Mouse (Mus musculus) fibroblast of lung, adult 2 months (primary cell): Measurements from ENCODE around the gene Gm5244.
A peak's percentile ranks its signal among the peaks of the same experiment; 100 is the strongest.

Experiments
- DNase-seq: peaks from one replicate; pipeline ENCODE4 v3.0.0-alpha.2; 2011; ENCODE audit warnings: low read depth

The Gm5244 gene

DNA sequence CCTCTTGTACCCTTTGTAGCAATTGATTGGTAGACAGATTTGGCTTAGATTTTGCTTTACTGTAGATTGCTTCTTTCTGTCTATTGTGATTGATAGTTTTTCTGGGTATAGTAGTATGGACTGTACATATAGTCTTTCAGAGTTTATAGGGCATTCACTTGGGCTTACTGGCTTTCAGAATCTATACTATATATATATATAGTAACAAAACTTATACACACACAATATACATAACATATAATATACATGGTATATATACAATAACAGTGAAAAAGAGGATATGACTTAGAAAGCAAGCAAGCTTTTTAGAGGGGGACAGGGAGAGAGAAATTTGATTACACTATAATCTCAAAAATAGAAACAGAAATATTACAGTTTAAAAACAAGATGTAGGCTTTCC, at the start of gene Gm5244:
Gm5244 (plus strand) TSS at position 301 of the 400 bp plus-strand sequence.
- DNase-seq, result no peak

DNA sequence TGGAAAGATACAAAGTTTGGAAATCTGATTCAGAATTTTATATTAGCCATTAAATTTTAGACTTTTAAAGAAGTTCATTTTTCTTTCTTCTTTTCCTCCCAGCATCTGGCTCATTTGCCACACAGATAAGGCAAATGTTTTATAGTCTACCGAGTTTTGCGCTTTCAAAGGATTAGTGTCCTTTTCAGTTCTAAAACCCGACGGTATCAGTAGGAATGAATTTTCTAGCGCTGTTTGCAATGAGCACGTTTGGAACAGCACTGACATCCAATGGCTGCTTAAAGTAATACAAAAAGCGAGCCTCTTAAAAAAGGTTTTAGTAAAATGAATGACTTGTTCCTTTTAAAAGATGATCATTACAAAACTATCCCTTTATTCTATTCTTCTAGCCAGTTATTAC, 49.4 kb upstream of the Gm5244 start:
- peak; percentile 50 for DNase-seq

DNA sequence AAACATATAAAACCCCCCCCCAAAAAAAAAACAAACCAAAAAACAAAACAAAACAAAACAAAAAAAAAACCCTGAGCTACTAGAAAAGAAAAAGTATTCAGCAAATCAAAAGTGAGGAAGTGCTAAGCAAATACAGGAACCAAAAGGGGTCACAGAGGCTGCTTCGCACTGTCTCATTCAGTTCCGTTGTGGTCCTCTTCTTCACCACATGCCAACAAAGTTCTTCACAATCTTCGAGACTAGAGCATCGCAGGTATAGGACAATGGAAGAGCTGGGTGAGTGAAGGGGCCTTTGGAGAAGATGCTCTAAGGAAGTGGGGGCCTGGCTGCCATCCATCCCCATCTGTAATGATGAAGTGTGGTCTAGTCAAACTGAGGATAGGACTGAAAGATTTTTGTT, 48.1 kb upstream of the Gm5244 start:
- no peak for DNase-seq

DNA sequence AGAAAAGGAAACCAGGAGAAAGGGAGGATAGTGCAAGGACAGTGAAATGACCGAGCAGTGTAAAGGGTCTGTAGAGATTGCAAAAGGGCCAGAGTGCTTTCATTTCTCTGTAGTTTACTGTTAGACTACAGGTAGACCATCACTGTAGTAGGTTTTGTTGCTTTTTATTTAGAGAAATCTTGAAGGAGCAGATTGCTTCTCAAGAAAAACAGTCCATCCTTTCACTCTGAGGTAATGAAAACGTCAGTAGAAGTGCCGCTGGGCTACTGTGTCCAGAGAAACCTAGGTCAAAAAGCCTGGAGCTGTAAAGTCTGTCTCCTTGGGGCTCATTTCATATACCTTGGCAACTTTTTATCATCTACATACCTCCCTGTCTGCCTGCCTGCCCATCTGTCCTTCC, 47.4 kb upstream of the Gm5244 start:
- DNase-seq, result no peak

DNA sequence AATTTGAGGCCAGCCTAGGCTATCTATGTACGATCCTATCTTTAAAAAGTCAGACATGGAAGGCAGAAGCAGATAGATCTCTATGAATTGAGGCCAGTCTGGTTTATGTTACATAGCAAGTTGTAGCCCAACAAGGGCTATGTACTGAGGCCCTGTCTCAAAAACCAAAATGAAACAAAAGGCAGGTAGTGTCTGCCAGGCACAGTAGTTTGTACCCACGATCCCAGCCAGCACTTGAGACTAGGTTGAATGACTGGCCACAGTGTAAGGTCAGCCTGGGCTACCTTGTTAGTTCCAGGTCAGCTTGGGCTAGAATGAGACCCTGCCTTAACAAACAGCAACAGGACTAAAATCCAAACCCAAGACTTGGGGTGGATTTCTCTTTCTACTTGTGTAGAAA, 45.9 kb upstream of the Gm5244 start:
- no peak for DNase-seq

DNA sequence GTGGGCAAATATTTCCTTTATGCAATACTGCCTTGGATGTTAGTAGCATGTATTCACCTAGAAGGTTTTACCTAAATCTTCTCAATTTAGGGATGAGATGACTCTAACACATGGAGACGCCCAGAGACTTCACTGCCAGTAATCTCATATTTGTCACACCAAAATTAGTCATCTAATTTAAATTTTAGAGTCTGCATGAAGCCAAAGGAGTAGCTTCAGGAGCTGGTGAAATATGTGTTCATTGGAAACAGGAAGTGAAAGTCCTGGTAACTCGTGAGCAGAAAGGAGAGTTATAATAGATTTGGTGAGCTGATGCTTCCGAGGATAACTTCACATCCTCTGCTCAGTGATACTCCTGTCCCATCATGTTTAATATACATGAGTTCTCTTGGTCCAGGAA, 45.4 kb upstream of the Gm5244 start:
- DNase-seq, result no peak

DNA sequence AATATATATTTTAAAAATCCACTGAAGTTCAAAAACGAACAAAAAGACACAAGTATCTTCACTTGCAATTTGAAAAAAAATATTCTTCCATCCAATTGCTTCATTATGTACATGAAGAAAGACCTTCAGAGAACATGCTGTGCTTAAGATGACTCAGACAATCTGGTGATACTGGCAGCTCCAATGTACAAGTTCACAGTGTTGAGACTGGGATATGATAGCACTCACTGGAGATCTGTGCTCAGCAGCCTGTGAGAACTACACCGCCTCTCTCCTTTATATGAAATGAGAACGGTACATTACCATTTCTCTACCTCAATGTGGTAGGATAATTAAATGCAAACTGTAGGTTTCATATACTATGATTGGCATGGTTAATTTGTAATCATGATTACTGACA, 43.7 kb upstream of the Gm5244 start:
- DNase-seq, result no peak

DNA sequence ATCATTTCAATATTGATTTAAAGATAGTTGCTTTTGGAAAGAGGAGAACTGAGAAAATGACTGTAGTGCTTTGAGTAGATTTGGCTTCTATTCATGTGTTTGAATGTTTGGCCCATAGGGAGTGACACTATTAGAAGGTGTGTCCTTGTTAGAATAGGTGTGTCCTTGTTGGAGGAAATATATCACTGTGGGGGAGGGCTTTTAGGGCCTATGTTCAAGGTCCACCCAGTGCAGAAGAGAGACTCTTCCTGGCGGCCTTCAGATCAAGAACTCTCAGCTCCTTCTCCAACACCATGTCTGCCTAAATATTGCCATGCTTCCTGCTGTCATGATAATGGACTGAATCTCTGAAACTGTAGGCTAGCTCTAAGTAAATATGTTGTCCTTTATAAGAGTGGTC, 42.2 kb upstream of the Gm5244 start:
- no peak for DNase-seq

DNA sequence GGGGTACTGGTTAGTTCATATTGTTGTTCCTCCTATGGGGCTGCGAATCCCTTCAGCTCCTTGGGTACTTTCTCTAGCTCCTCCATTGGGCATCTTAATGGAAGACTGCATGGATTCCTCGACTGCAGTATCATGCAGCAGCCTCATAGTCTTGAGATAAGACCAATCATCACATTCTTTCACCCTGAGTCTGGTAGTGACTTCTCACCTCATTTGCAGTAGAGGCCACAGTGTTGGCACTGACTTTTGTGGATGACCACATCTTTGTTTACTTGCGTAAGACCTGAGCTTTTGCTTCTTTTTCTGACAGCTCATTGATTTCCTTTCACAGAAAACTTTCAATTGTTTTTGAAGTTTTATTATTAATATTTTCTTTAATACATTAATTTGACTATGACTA, 40.8 kb upstream of the Gm5244 start:
- no peak for DNase-seq

DNA sequence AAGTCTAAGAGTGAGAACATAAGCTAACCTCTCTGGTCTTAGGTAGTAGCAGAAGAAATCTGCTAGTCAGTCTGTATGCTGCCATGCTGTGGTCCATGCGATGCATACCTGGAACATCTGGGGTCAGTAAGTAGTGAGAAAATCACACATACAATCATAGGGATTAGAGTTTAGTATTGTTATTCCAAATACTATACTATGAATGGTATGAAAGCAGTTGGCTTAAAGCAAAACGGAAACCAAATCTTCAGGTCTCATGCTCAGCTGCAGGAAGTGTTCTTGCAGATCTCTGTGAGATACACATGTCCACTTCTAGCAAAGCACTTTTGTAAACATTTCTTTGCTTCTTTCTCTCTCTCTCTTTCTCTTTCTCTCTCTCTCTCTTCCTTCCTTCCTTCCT, 40.3 kb upstream of the Gm5244 start:
- no peak for DNase-seq

DNA sequence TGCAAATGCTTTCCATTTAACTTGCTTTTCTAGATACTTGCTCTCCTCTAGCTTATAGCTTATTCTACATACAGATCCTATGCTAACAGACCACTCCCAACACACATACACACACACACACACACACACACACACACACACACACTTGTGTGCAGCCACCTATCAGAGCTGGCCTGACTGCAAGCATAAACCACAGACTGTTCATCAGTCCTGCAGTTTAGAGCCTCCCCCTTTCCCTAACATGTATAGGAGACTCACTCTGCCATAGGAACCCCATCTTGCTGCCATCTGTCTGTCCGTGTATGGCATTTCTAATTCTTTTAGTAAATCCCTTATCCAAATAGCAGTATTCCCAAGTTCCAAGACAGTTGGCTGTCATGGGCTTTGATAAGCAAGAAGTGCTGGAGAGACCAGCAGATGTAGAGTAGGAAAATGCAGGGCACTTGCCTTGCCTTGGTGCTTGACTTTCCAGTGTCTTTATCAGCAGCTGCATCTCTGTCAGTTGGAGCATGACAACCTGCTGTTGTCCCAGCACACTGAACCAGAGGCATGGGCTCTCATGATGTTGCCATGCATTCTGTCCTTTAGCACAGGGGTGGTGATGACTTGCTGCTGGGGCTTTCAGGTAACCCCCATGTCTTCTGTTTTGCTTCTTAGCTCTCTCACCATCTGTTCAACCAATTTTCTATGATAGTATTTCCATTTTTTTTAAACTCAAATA, 33.7 kb upstream of the Gm5244 start:
- no peak for DNase-seq

DNA sequence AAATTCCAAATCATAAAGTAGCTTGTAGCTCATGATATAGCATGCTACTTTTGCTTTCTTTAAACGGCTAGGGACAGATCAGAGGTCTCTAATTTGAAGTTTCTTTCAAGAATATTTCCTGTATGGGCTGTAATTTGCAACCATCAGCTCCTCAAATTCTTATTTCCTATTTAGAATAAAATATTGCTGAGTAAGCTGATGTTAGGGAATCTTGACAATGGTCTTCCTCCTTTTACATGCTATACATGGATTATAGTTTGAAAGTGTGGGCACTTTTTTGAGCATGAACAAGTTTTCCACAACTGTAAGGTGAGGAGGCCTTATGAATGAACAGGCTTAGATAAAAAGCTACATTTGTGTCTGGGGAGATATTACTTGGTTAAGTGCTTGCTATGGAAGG, 32.6 kb upstream of the Gm5244 start:
- DNase-seq, result no peak

DNA sequence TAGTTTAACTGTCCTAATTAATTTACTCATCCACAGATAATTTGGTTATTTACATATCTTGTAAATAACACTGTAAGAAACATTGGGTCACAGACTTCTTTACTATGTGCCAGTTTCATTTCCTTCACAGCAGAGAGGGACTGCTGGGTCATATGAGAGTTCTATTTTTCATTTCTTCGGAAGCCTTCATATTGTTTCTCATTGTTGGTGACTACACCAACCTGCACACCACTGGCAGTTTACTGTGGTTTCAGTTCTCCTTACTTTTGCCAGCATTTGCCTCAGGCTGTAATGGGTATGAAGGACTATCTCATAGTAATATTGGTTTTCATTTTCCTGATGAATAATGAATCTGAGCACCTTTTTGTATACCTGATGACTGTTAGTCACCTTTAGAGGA, 28.0 kb upstream of the Gm5244 start:
- DNase-seq, result no peak

DNA sequence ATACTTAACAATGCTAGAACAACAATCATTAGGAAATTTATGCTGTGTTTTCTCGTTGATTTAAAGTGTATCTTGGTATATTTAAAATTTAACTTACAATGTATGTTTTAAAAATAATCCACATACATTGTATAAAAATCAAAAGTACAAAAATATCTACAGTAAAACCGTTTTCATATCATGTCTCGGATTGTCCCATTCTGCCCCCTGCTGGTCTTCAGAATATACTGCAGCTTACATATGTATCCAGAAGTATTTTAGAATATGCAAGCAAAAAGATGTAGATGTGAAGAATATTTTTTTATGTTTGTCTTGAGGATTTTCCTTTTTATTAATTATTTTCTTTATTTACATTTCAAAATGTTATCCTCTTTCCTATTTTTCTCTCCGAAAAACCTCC, 26.1 kb upstream of the Gm5244 start:
- no peak for DNase-seq

DNA sequence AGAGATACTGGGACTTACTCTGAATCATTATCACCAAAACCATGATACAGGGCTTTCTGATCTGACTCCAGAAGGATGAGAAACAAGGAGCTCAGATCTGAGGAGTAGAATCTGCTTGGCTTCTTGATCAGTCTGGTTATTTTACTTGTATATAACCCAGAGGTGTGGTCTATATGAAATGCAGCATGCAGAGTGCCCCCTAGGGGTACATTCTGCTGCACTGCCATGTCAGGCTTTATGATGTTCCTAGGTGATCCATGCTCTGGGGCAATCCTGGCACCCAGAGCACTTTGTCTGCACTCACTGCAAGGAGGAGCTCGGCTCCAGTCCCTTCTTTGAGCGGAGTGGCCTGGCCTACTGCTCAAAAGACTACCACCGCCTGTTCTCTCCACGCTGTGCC, 21.9 kb upstream of the Gm5244 start:
- DNase-seq, result no peak

DNA sequence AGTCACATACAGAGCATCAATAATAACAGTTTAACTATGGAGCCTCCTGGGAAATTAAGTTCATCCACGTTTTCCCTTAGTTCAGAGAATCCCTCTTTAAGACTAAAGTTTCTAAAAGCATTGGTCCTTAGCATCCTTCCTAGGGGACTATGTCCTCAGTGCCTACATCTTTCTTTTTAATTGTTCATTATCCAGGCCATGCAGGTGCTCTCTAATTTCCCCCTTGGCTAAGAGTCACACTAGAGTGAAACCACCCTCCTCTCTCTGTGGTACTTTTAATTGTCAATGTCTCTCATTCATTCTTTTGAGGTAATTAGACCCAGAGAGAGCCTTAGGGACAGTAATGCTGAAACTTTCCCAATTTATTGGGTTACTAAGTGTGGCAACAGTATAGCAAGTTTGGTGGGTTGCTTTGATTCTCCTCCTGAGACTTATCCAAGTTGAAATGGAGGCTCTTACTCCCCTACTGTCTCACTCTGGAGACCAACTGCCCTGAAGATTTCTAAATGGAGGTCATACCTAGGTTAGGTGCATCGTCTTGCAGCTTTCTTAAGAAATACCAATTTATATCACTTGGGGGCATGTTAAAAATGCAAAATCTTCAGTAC, 15.6 kb upstream of the Gm5244 start:
- no peak for DNase-seq

DNA sequence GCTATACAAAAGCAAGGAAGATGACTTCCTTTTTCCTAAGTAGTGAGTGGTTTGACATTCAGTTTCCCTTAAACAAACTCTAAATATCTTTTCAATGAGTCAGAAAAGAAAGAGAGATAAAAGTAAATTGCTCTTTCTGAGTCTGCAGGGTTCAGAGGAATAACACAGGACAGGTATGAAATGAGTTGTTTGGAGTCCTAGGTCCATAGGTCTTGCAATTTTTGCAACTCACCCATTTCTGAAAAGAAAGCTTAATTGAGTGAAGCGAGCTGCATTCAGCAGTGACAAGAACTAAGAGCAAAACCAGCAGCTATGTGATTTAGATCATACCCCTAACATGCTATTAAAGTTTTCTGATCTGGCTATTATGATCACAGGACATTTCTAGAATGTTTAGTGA, 14.9 kb upstream of the Gm5244 start:
- DNase-seq, result no peak

DNA sequence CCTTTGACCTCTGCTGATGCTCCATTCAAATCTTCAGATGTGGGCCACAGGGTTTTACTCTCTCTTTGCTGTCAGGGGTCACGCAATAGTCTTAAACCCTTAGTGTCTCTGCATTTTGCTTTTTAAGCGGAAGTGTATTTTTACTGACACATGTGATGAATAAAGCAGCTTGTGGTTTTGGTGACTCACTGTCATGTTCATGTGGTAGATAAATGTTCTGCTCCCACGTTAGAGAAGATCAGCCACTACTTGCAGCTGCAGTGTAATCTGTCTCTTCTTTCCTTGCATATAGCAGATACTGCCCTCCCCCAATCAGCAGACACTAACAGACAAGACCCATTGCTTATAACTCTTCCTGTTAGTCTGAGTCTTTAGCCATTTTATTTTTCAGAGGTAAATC, 12.9 kb upstream of the Gm5244 start:
- DNase-seq, result no peak

DNA sequence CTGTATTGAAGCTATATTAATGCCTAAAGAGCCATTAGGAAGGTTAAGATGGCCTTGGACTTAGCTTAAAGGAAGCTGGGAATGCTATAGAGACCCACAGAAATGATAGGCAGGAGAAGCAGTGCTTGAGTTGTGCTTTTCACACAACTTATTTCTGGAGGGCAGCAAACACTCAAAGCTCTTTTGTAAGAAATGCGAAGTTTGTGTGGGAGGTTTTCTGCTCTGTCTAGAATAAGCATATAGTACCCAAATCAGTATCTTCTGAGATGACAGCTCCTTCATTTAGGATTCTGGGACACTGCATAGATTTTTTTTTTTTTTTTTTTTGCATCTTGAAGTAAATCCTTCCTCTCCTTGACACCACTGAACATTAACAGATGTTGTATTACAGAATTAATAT, 8.0 kb upstream of the Gm5244 start:
- DNase-seq, result no peak

DNA sequence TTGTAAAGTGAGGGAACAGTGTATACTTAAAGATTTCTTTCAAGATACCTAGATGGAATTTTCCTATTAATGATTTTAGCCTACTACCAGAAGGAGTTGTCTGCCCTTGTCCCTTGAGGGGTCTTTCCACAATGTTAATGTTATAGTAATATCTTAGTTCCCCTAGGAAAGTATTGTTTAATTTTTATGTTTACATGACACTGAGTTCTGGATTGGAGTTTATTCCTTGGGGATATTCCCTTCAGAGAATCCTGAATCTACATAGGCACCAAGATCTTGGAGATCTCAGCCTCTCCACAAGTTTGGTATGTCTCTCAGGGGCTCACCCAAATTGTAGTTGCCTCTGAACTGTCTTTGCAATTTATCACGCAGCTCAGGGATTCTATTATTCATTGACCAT, 10.5 kb downstream of the Gm5244 start, which contains the start of gene Olfr1444:
Olfr1444 (plus strand) TSS at position 301 of the 400 bp plus-strand sequence.
- DNase-seq, result no peak

DNA sequence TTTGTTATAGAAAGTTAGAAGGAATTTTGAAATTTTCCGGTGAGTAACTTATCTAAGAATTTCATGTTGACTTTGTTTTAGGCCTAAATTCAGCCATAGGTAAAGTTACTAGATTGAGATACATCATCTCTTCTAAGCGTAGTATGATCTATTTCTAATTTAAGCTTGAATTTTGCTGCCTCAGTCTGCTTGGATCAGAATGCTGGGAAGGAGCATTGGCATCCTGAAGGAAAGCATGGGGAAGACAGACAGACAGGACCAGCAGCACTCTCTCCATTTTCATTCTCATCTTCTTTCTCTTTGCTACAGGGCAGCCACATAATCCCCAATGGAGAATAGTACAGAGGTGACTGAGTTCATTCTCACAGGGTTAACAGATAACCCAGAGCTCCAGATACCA, 37.1 kb downstream of the Gm5244 start, which contains the start of gene Olfr1445:
Olfr1445 (plus strand) TSS at position 301 of the 400 bp plus-strand sequence.
- DNase-seq, result no peak

DNA sequence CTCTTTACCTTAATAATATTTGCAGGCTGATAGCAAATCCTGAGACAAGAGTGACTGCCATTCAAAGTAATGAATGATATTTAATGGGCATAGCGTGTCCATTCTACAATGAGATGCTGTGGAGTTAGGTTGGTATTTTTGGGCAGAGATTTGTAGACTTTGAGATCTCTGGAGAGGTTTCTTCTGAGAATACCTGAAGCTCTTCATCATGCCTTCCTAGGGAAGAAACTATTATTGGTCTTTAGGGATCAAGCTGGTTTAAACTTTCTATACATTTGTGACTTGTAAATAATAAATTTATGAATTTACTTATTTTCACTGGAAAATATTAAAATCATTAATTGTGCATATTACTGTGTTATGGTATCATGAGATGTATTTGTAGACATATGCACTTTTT, 46.9 kb downstream of the Gm5244 start, which contains the start of gene Olfr1446:
Olfr1446 (minus strand) TSS at position 101 of the 400 bp plus-strand sequence.
- no peak for DNase-seq
